Mouse (Mus musculus) layer of hippocampus, postnatal 25 days (tissue): ENCODE data around the gene Commd6. TPM values are rescaled to one million over a fixed set of nuclear protein-coding genes. Genes with fewer than 3 reads are reported as not detected.
A peak's percentile ranks its signal among the peaks of the same experiment; 100 is the strongest.

Experiments used
- DNase-seq, 2 experiments: peaks; one replicate each; pipeline ENCODE4 v3.0.0; 2022; ENCODE audit warnings: mixed read lengths in 2 of 2, low spot score in 1 of 2; ENCODE audit errors: extremely low spot score in 1 of 2
- total RNA-seq, 2 experiments: library from RNA; stranded (reverse); gene quantifications; 2 replicates each; pipeline ENCODE4 v1.2.3; 2021

Commd6 gene
- 10 to 100 TPM; 60.7 to 67.1 TPM for total RNA-seq

DNA sequence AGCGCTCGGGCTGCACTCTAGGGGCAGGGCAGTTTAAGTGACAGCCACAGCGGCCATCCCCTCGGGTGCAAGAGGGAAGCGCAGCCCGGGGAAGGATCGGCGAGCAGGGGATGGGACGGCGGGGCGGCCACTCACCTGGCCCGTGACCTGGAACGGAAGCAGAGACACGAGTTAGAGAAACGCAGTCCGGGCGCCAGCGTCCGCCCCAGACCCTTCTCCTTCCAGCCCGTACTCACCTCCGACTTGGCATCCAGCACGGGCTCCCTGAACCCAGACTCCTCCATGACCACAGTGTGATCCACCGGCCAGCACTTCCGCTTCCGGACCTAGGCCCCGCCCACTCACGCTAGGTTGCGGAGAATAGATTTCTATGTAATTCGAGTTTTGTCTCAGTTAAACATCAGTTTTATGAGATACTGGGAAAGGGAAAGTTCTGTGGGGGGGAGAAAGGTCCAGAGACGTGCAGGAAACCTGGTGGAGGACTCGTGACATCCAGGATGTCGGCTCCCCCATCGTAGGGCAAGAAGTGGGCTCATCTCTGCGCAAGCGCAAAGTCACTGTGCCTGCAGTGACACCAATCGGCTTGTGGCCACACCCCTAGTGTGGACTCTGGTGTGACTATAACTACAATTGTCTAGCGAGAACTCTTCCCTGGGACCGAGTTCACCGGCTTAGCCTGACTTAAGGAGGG lies at the start of gene Commd6:
Gene Commd6, minus strand, starts transcription at position 534 of the 691 bp plus-strand sequence.
- DNase-seq, result peak; percentile 73 to 74

DNA sequence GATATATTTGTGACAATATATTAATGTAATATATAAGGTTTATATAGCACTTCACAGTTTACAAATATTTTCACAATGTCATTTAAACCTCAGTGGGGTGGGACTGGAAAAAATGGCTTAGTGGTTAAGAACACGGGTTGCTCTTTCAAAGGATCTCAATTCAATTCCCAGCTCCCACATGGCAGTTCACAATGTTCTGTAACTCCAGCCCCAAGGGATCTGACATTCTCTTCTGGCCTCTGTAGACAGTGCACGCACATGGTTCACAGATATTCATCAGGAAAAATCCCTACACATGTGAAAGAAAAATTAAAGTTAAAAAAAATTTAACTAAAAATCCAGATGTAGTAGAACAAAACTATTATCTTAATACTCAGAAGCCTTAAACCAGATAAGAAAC lies 47.9 kb upstream of the Commd6 start:
- no peak for DNase-seq

DNA sequence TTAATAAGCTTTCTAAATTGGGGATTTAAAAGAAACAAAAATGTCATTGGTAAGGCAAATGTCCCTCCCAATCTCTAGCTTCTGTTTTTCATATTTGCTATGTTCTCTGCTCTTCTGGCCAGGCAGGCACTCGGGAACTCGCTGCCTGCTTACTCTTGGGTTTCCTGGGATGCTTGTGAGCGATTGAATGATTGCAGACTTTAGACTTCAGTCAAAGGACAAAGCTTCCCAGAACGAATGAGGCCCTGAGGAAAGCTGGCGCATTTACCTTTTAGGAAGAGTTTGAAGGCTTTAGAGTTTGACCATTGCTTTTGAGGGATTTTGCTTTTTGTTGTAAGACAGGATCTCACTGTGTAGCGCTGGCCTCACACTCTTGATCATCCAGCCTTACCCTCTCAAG lies 47.2 kb upstream of the Commd6 start:
- DNase-seq, result no peak

DNA sequence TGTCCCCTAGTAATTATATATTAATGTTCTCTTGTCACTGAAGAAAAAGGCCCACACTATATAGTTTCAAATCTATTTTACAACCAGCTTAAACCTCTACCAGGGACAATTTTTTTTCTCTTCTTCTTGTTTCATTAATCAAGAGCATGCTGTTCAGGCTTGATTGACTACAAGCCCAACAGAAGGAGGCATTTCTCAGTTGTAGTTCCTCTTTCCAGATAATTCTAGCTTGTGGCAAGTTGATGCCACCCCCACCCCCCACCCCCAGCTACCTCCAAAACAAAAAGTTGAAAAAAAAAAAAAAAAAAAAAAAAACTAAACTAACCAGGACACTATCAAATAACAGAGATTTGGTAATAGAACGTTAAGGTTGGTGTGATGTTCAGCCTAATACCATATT lies 31.7 kb upstream of the Commd6 start:
- DNase-seq, result no peak

DNA sequence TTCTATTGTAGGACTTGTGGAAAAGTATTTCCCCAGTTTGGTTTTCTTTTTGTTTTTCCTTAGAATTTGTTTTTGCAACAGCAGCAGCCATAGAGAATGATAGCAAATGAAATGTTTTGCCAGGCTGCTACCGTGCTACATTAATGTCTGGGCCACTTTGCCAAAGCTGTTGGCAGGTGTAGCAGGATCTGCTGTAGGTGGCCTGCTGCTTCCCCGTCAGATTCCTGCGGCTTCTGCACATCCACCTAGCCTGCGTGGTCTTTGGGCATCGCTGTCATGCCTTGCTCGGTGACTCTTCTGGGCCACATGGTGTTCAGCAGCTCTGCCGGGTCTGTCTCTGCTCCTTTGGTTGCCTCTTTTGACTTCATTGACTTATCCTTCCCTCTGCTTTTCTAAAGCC lies 28.1 kb upstream of the Commd6 start:
- DNase-seq, result no peak

DNA sequence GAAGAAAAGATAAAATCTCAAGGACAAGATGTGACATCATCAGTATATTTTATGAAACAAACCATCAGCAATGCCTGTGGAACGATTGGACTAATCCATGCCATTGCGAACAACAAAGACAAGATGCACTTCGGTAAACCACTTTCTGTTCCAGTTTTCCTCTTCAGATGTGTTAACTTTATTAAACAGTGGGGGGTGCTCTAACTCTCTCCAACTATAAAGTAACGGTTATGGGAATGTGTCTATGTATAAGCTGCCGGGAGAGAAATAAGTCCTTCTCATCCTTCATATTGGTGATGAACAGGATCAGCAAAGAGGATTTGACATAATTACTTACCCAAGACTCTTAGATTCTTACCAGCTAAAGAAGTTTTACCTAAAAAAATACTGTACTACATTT lies 26.1 kb upstream of the Commd6 start:
- DNase-seq, result no peak

DNA sequence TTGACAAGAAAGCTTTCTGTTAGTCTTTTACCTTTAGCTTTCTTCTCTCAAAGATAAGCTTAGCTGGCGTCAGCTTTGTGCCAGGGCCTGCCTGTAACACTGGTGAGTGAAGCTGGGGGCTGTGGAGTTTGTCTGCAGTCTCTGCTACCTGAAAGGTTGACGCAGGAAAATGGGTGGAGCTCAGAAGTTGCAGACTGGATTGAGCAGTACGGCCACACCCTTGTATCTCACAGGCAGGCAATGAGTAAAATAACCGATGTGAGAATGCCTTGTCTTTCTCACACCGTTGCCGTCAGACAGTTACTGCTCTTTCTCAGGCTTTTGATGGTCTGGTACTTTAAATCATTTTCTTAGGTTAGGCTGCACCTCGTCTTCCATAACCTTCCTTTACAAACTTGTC lies 25.6 kb upstream of the Commd6 start:
- no peak for DNase-seq

DNA sequence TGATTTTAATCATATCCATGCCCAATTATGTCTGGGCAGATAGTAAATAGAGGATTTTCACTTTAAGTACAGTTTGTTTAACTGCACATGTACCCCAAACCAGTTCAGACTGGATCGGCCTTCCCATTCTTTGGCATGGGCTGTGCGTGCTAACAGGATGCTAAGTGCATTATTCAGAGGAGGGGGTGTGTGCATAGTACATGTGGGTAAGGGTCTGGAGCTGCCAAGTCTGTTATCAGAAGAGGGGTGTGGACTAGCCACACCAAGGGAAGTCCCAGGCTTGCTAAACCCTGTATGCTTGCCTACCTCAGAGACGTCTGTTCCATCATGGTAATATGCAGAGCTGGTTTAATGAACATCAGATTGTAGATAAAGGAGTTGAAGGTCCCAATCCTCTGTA lies 23.8 kb upstream of the Commd6 start:
- DNase-seq, result no peak

DNA sequence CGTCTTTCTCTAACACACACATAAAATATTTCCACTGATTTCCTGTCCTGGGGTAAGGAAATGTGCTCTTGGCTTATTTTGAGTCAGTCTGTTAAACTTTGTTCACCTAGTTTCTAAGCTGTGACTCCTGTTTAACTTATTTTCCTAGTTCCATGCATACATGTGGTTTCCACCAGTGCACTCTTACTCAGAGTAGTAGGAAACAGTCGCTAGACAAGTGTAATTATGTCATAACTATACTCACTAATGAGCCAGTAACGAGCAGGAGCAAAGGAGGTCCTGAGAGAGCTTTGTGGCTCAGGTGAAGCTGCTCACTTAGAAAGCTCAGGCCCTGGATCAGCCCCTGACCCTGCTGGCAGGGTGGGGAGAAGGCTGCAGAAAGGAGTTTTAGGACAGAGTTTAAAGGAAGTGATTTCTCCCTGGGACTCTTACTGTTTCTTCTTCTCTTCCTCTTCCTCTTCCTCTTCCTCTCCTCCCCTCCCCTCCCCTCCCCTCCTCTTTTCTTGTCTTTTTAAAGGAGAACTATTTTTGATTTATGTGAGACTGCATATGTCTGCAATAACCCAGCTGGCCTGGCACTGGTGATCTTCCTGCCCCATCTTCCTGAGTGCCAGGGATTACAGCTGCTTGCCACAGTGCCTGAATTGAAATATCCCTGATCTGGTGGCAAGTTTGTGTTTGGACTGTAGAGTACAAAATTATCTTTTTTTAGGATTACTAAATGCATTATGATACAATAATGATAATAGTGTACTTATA lies 21.3 kb upstream of the Commd6 start:
- no peak for DNase-seq

DNA sequence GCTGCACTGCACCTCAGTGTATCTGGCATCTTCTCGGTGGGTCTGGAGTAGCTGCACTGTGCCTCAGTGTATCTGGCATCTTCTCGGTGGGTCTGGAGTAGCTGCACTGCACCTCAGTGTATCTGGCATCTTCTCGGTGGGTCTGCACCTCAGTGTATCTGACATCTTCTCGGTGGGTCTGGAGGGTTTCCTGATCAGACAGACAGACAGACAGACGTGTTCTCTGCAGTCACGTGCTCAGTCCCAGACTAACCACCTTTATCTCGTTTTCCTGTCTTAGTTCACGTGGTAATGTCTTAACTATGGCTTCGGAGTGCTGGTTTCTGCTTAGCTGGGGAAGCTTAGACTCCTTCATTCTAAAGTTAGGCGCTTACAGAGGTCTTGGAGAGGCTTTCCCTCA lies 15.8 kb upstream of the Commd6 start:
- DNase-seq, result no peak

DNA sequence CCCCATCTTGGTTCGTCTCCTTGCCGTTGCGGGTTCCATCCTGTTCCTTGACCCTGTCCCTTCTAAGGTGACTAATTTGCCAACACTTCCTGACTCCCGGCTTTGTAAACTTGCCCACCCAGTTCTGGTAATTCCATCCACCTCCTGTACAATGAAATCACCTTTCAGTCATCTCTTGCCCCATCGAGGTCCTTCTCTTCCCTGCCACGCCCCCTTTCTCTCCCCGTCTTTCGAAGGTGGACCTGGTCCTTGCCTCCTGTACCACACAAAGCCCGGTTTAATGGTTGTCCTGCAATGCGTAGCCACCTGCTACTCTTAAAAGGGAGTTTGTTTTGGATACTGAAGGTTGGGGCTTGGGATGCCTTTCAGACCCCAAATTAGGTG lies 14.0 kb upstream of the Commd6 start:
- no peak for DNase-seq

DNA sequence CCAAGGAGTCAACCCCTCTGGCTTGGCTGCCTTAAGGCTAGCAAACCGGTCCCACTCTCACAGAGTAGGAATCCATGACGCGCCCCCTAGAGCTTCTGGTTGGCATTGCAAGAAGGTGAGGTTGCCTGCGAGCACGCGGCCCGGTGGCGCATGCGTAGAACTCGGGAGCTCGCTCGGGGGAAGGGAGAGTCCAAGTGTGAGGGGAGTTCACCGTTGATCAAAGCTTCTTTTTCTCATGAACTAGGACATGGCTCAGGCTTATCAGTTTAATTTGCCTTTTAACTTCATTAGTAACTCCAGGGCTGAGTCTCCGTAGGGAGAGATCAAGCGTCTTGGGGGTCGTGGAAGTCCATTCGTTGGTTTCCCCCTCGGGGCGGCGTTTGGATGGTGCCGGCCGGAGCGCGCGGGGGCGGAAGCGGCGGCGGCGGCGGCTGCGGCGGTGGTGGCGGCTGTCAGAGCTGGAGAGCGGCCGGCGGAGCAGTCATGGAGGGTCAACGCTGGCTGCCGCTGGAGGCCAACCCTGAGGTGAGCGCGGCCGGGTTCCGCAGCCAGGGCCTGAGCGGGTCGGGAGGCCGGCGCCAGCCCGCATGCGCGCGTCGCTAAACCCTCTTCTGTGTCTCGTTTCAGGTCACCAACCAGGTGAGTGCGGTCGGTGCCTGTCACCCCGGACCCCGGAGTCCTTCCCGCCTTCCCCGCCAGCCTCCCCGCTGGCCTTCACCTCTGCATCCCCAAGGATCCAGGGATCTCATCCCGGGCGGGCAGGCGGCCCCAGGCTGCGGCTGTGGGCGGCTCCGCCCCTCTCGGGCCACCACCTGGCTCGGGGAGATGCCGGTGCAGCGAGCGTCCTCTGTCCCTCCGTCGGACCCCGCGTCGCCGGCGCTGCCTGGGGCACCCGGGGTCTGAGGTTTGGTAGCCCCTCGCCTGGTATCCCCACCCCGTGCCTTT lies 13.4 kb upstream of the Commd6 start, which contains the start of gene Uchl3:
Gene Uchl3, plus strand, starts transcription at position 387 of the 945 bp plus-strand sequence.
- DNase-seq, result peak; percentile 100

DNA sequence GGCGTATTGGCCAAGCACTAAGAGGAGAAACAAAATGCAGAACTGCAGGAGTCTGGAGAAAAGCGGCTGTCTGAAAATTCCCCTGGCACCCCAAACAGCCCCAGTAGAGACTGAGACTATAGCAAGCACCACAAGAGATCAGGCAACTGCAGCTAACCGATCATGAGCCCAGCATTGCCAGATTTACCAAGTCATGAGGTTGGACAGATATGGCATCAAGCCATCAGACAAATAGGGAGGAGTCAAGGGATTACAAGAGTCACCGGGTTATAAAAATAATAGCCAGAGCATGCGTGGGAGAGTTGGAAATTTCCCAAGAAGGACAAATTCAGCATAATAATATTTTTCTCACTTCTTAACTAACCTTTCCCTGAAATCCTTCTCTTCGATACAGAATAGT lies 12.1 kb upstream of the Commd6 start:
- DNase-seq, result no peak

DNA sequence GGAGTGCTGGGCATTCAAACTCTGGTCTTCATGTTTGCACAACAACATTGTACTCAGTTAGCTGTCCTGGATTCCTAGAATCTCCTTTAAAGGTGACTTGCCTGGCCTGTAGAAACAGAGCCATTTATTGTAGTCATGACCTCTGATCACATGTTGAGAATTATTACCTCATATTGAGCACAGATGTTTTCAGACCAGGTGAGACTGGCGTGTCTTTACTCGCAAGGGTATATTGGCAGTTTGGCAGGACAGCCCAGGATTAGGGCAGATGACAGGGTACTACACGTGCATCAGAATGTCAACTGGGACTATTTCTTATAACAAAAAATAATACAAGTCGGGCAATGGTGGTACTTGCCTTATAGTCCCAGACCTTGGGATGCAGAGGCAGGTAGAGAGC lies 10.1 kb upstream of the Commd6 start:
- no peak for DNase-seq

DNA sequence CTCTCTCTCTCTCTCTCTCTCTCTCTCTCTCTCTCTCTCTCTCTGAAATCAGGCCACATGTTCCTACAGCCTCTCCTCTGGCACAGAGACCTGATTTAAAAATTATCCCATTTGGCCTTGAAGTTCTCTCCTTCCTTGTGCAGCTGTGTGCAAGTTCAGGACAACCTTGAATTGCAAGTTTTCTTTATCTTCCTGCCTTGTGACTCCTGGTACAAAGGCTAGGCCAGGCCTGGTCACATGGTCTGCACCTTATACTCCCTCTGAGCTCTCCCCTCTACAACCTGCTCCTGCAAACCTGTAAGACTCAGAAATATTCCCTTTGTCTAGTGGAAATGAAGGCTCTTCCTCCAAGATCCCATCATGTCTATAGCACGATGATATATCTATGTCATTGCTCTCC lies 4.5 kb upstream of the Commd6 start:
- no peak for DNase-seq

DNA sequence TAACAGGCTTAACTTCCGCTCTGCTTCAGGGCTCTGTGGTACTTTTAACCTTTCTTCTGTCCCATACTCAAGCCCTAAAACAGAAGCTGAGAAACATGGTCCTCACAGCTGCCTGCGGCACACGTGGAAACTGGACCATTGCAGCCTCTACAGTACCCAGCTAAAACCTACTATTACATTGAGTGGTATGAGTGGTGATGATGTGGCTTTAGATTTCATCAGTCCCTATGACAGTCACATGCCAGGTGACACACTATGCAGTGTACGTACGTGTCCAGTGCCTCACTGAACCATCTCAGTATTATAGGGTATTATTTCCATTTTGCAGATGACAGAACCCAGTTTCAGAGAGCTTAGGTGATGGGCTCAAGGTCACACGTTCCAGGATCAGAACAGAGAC lies 3.1 kb downstream of the Commd6 start:
- DNase-seq, result no peak

DNA sequence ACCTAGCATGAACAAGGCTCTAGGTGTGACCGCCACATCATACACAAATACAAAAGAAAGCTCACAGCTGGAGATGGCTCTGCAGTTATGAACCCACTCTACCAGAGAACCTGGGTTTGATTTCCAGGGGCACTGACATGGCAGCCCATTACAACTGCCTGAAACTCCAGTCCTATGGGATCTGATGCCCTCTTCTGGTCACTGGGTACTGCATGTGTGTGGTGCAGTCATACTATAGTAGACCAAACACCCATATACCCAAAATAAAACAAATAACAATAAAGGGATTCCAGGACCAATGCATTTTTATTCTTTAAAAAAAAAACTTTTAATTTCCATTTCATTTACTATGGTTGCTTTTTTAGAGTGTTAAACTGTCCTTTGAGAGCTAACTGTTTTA lies 4.7 kb downstream of the Commd6 start:
- no peak for DNase-seq

DNA sequence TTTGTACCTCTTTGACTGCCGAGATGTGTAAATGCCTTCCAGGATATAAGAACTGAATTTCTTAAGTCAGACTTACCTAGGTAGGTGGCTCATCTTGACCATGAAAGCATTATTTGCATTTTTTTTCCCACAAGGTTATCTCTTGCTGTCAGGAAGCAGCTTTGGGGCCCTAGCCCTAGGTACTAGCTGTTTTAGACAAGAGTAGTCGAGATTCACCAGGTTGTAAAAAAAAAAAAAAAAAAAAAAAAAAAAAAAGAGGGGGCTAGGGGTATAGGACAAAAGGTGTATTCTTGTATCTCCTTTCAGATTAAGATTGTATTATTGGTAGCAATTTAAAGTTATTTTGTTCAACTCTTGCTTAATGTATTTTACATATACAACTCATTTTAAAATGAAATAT lies 9.9 kb downstream of the Commd6 start:
- DNase-seq, result no peak

DNA sequence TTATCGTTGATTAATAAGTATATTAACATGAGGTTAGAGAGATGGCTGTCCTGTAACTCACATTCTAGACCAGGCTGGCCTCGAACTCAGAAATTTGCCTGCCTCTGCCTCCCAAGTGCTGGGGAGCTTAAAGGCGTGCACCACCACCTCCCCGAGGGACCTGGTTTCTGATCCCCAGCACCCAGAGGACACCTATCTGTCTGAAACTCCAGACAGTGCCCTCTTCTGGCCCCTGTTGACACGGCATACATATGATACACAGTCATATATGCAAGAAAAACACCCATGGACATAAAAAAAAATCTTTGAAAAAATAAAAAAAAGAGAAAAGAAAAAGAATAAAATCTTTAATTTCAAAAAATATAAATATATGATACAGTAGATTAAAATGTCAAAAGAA lies 22.8 kb downstream of the Commd6 start:
- DNase-seq, result no peak

DNA sequence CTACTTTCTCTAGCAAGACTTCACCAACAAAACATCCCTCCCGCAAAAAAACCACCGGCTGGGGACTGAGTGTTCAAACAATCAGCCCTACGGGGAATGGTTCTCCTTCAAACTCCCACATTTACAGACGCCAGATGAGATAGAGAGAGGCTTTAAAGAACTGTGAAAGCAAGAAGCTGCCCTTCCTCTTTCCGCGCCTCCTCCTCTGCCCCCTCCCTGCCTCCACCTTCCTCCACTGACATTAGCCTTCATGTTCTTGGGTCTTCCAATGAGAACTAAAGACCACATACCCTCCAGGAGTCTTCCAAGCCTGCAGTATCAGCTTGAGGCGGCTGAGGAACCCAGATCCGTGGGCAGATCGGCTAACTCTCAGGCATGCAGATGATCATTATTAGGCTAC lies 24.3 kb downstream of the Commd6 start:
- no peak for DNase-seq

DNA sequence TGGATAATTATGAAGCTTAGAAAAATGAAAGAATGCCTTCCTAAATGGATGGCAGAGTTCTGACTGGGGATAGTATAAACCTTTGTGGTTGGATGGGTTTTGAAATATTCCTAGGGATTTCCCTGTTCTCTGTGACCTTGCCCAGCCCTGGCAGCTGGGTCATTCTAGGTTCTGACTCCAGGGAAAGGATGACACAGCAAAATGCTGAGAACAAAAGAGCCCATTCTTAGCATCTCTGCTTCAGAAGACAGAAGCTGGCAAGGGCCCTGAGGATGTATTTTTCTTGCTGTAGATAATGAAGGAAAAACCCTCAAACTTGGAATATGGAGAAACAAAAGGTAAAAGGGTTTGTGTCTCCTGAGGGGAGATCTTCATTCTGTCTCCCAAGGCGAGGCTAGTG lies 27.3 kb downstream of the Commd6 start:
- no peak for DNase-seq
